Comparison of ENCODE assay signal across 25 mouse cellular contexts in the genomic region with DNA sequence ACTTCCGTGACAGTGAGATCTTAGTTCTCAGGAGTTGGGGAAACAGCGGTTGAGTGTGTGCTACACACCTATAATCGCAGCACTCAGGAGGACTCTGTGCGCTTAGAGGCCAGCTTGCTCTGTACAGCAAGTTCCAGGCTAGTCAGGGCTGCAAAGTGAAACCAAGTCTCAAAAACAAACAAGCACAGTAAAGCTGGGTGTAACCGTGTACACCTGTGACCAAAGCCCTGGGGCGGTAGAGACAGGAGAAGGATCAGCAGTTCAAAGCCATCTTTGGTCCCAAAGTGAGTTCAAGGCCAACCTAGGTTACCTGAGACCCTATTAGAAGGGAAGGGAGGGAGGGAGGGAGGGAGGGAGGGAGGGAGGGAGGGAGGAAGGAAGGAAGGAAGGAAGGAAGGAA.
"Had no signal": no experiment of that assay in that cellular context is flagged by ENCODE, and none has a peak within 500 bp of the region (broad histone marks: within the 10 kb centered on the region; RNA-seq: fewer than 3 reads in every experiment).

No protein-coding gene starts in this region.

- DNase-seq: gastrocnemius, adult 2 months; gastrocnemius, postnatal 10 days; gastrocnemius, postnatal 25 days; heart, adult 18-20 months; heart, postnatal 14 days; heart, postnatal 36 days; kidney, adult 18-20 months; kidney, adult 8-10 months; kidney, postnatal 14 days; kidney, postnatal 36 days; layer of hippocampus, adult 9-11 months; layer of hippocampus, postnatal 36 days; left cerebral cortex, postnatal 4 days had no signal

- ATAC-seq: hindbrain, postnatal 0 days; inflammation-experienced regulatory T-cells, adult 6 months; intestine, embryonic 15.5 days; intestine, postnatal 0 days; liver, embryonic 12.5 days had no signal

- H3K4me3 ChIP-seq: gastrocnemius, adult 2 months; heart, embryonic 10.5 days; heart, embryonic 13.5 days; heart, embryonic 15.5 days; hindbrain, embryonic 13.5 days; hindbrain, embryonic 15.5 days; intestine, embryonic 15.5 days; limb, embryonic 13.5 days; limb, embryonic 15.5 days; liver, embryonic 12.5 days had no signal

- H3K4me2 ChIP-seq: heart, embryonic 13.5 days; heart, embryonic 15.5 days; hindbrain, embryonic 13.5 days; hindbrain, embryonic 15.5 days; intestine, embryonic 15.5 days; limb, embryonic 13.5 days; limb, embryonic 15.5 days; liver, embryonic 12.5 days had no signal

- H3K9ac ChIP-seq: heart, embryonic 13.5 days; heart, embryonic 15.5 days; hindbrain, embryonic 13.5 days; hindbrain, embryonic 15.5 days; intestine, embryonic 15.5 days; limb, embryonic 13.5 days; limb, embryonic 15.5 days; liver, embryonic 12.5 days had no signal

- H3K27me3 ChIP-seq: heart, embryonic 13.5 days; heart, embryonic 15.5 days; hindbrain, embryonic 13.5 days; hindbrain, embryonic 15.5 days; intestine, embryonic 15.5 days; limb, embryonic 13.5 days; limb, embryonic 15.5 days; liver, embryonic 12.5 days had no signal

- H3K4me1 ChIP-seq: heart, embryonic 10.5 days; heart, embryonic 15.5 days; hindbrain, embryonic 13.5 days; hindbrain, embryonic 15.5 days; intestine, embryonic 15.5 days; limb, embryonic 13.5 days; limb, embryonic 15.5 days; liver, embryonic 12.5 days had no signal

- H3K36me3 ChIP-seq: intestine, embryonic 15.5 days; limb, embryonic 13.5 days; limb, embryonic 15.5 days; liver, embryonic 12.5 days had no signal

- H3K27ac ChIP-seq: gastrocnemius, adult 2 months; heart, embryonic 10.5 days; heart, embryonic 13.5 days; heart, embryonic 15.5 days; hindbrain, embryonic 13.5 days; hindbrain, embryonic 15.5 days; hindbrain, postnatal 0 days; intestine, embryonic 15.5 days; limb, embryonic 13.5 days; limb, embryonic 15.5 days; liver, embryonic 12.5 days had no signal

- H3K9me3 ChIP-seq: heart, embryonic 10.5 days; intestine, embryonic 15.5 days; limb, embryonic 15.5 days had no signal
